Mouse (Mus musculus) forebrain, postnatal 0 days (tissue): ENCODE results near the gene Chaf1b. TPM values are rescaled to one million over a fixed set of nuclear protein-coding genes. Genes with fewer than 3 reads are reported as not detected.

Experiments used
- ATAC-seq: fragments of 200-750 bp; cut with Nextera tagmentation; 2 replicates; pipeline ENCODE4 v1.8.0; 2017; ENCODE audit warnings: mild to moderate bottlenecking, moderate library complexity
- DNase-seq: peaks from one replicate; pipeline ENCODE4 v3.0.0-alpha.2; 2015
- H3K27ac ChIP-seq: fragments of 300-500 bp; sonication (generic); 2 replicates; pipeline ENCODE4 v1.5.1; 2014; ENCODE audit warnings: low read depth, mild to moderate bottlenecking, antibody characterized with exemption, low read length, moderate library complexity, mixed read lengths
- H3K27me3 ChIP-seq: fragments of 300-500 bp; sonication (generic); 2 replicates; pipeline ENCODE4 v1.6.1; 2014; ENCODE audit warnings: mild to moderate bottlenecking, low read length, mixed read lengths; ENCODE audit not compliant: insufficient read depth
- H3K36me3 ChIP-seq: fragments of 300-500 bp; sonication (generic); 2 replicates; pipeline ENCODE4 v1.6.1; 2014; ENCODE audit warnings: mild to moderate bottlenecking, moderate library complexity; ENCODE audit not compliant: insufficient read depth
- H3K4me1 ChIP-seq: fragments of 300-500 bp; sonication (generic); 2 replicates; pipeline ENCODE4 v1.6.1; 2014; ENCODE audit warnings: antibody characterized with exemption; ENCODE audit not compliant: insufficient read depth
- H3K4me2 ChIP-seq: fragments of 300-500 bp; sonication (generic); 2 replicates; pipeline ENCODE4 v1.6.1; 2014; ENCODE audit warnings: low read depth, mild to moderate bottlenecking, moderate library complexity
- H3K4me3 ChIP-seq: fragments of 300-500 bp; sonication (generic); 2 replicates; pipeline ENCODE4 v1.5.1; 2014; ENCODE audit warnings: low read depth, low read length, mixed read lengths
- H3K9ac ChIP-seq: fragments of 300-500 bp; sonication (generic); 2 replicates; pipeline ENCODE4 v1.6.1; 2014; ENCODE audit warnings: mild to moderate bottlenecking
- H3K9me3 ChIP-seq: fragments of 300-500 bp; sonication (generic); 2 replicates; pipeline ENCODE4 v1.6.1; 2016; ENCODE audit warnings: low read length
- CTCF ChIP-seq: sonication (generic); IDR thresholded peaks from 2 replicates; pipeline ENCODE4 v1.5.1; 2016; ENCODE audit warnings: antibody characterized with exemption, control low read depth, low read depth
- WGBS: fragments of 180-500 bp; shearing (Covaris S2); extraction: QIAGEN DNeasy Blood & Tissue Kit; methylation state at CpG from one replicate; pipeline ENCODE4 v1.1.7; 2014; 5-methylcytosine and 5-hydroxymethylcytosine counted together
- polyA plus RNA-seq: library from polyadenylated mRNA; unstranded; fragments of >200 nt; fragmentation: Nextera tagmentation; extraction: Ambion mirVana; gene quantifications from 2 replicates; pipeline ENCODE4 v1.2.1, GENCODE M21; 2015
- total RNA-seq: library from RNA; depleted of rRNA; stranded (reverse); fragments of >200 nt; gene quantifications from 2 replicates; pipeline ENCODE4 v1.2.3, GENCODE M21; 2014

The Chaf1b gene
- total and polyA plus RNA-seq, 2 experiments from 2014 or later = 13.5 to 21.1 TPM

- Histone ChIP-seq H3K4me2 (no peak overlapping the region), H3K27ac (no peak overlapping the region), H3K36me3 (no peaks in the 10 kb centered on the region), H3K9ac (no peak overlapping the region), H3K4me1 (peaks cover 3% of the 10 kb centered on the region; the same call in 1 of the 2 replicates), H3K27me3 (no peaks in the 10 kb centered on the region), H3K4me3 (no peak overlapping the region), H3K9me3 (no peaks in the 10 kb centered on the region)
- TF ChIP-seq CTCF = no peak
- DNase-seq (no peak), ATAC-seq (no peak)
- 52% methylated on average over 5 of the region's 5 CpGs for WGBS
These were observed 28.5 kb downstream of the Chaf1b start for GRCm38 (mm10) chr16:93912158-93912557.

GRCm38 (mm10) chr16:93912808-93913207, 29.1 kb downstream of the Chaf1b start:
- no peak overlapping the region for H3K9ac ChIP-seq
- WGBS = 84% methylated on average over 3 of the region's 3 CpGs
- H3K36me3 ChIP-seq = no peaks in the 10 kb centered on the region
- no peaks in the 10 kb centered on the region for H3K9me3 ChIP-seq
- no peak overlapping the region for H3K4me3 ChIP-seq
- no peak overlapping the region for H3K27ac ChIP-seq
- no peaks in the 10 kb centered on the region for H3K27me3 ChIP-seq
- H3K4me2 ChIP-seq = no peak overlapping the region
- no peak for TF ChIP-seq CTCF
- ATAC-seq = no peak
- no peaks in the 10 kb centered on the region for H3K4me1 ChIP-seq
- no peak for DNase-seq

DNA sequence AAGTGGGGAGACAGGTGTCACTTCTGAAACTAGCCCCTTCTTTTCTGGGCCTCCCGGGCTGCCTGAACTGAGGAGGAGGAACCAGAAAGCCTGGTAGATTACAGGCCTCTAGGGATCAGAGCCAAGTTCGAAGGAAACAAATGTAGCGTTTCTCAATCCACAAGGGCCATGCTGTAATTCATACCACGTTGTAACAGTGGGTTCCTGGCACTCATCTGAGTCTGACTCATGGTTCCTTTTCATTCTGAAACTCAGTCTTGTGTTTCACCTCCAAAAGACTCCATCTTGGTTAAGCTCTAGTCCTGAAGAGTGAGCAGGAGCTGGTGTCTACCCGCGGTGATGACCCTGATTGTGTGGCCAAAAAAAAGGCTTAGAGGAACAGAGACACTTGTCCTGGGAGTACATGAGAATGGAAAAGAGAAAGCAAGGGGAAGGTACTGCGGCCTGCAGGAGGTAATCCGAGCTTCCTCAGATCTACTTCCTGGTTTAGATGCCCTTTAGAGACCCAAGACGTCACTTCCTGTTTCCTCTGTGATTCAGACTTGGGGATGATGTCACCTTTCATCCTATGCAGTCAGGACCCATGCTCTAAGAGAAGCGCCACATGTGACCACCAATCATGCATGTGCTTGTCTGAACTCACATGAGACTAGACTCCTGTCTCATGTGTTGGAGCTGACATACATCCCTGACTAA, 30.3 kb downstream of the Chaf1b start:
- Histone ChIP-seq H3K36me3 (no peaks in the 10 kb centered on the region), H3K4me1 (no peaks in the 10 kb centered on the region), H3K9me3 (no peaks in the 10 kb centered on the region), H3K27ac (no peak overlapping the region), H3K9ac (no peak overlapping the region), H3K27me3 (no peaks in the 10 kb centered on the region), H3K4me2 (no peak overlapping the region), H3K4me3 (no peak overlapping the region)
- DNase-seq (no peak), ATAC-seq (no peak)
- 70% methylated on average over 10 of the region's 10 CpGs for WGBS
- no peak for TF ChIP-seq CTCF

GRCm38 (mm10) chr16:93915338-93915849, 31.7 kb downstream of the Chaf1b start:
- no peak overlapping the region for H3K4me2 ChIP-seq
- TF ChIP-seq CTCF = peak; percentile 32; the same call in 1 of the 2 replicates
- H3K9ac ChIP-seq = no peak overlapping the region
- WGBS = 37% methylated on average over 10 of the region's 10 CpGs
- no peaks in the 10 kb centered on the region for H3K9me3 ChIP-seq
- H3K4me3 ChIP-seq = no peak overlapping the region
- H3K4me1 ChIP-seq = no peaks in the 10 kb centered on the region
- H3K27ac ChIP-seq = no peak overlapping the region
- H3K36me3 ChIP-seq = no peaks in the 10 kb centered on the region
- H3K27me3 ChIP-seq = no peaks in the 10 kb centered on the region
- ATAC-seq (no peak), DNase-seq (no peak)

DNA sequence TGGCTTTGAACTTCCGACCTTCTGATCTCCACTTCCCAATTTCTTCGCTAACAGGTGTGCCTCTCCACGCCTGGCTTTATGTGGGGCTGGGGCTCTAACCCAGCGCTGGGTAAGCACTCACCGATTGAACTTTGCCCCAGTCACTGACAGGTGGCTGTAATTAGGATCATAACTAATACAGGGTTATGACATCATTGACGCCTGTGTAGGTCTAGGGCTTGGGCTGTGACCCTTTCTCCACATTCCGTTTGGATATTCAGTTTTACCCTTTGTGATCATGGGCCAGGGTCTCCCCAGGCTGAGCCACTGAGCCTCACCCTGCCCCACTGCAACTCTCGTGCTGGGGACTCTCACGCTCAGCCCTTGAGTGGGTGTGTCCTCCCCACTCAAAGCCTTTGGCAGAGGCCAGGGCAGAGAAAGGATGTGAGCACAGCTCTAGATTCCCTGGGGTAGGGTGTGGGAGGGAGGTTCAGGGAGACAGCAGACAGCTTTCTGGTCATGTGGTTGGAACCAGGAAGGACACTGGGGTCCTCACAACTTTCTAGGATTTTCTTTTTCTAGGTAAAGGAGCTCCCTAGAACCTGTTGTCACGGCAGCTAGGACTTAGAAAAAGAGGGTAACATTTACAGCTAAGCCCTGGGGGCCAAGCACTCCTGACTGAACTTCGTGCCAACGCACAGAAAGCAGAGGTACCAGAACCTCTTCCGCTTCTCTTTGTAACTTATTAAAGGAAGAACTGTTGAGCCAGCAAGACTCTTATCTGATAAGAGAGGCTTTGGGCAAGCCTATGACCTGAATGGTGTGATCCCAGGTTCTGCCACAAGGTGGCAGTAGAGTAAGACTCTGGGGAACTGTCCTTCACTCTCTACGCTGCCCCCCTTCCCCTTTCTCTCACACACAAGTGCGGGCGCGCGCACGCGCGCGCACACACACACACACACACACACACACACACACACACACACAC, 34.3 kb downstream of the Chaf1b start:
- no peaks in the 10 kb centered on the region for H3K9me3 ChIP-seq
- H3K27me3 ChIP-seq = no peaks in the 10 kb centered on the region
- DNase-seq = peak; percentile 87
- no peaks in the 10 kb centered on the region for H3K4me1 ChIP-seq
- TF ChIP-seq CTCF = peak; percentile 87
- no peaks in the 10 kb centered on the region for H3K36me3 ChIP-seq
- WGBS = 54% methylated on average over 15 of the region's 22 CpGs
- peak overlapping the region; percentile 6; the same call in 1 of the 2 replicates for H3K4me2 ChIP-seq
- peak; percentile 84 for ATAC-seq
- H3K9ac ChIP-seq = no peak overlapping the region
- no peak overlapping the region for H3K27ac ChIP-seq
- H3K4me3 ChIP-seq = no peak overlapping the region

DNA sequence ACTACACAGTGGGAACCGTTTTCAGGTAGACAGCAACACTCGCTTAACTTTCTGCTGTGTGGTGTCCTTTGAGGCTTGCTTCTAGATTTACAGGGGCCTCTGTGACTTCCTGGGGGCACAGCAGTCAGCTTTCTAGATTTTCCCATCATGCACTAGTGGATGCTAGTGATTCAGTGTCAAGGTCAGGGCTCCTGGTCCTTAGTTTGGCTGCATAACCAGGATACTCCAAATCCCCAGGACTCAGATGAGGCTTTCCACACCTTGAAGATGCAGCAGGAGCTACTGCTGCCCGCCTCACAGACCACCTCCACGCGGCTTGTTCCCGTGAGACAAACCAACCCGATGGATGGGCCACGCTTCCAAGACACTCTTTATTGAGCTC, 35.0 kb downstream of the Chaf1b start:
- no peak for TF ChIP-seq CTCF
- WGBS = 68% methylated on average over 8 of the region's 8 CpGs
- 0 out of 2 replicates have a peak, but pooled peaks have one; percentile 5 for ATAC-seq

More for the DNA sequence above, 35.0 kb downstream of the Chaf1b start:
- H3K36me3 ChIP-seq = no peaks in the 10 kb centered on the region
- H3K4me1 ChIP-seq = no peaks in the 10 kb centered on the region
- H3K9me3 ChIP-seq = no peaks in the 10 kb centered on the region
- no peak overlapping the region for H3K4me3 ChIP-seq
- H3K9ac ChIP-seq = no peak overlapping the region
- H3K4me2 ChIP-seq = peak overlapping the region; percentile 6; the same call in 1 of the 2 replicates
- no peaks in the 10 kb centered on the region for H3K27me3 ChIP-seq
- no peak for DNase-seq
- no peak overlapping the region for H3K27ac ChIP-seq
